Mouse (Mus musculus) heart, postnatal 0 days (tissue): ENCODE measurements around the gene Cdk6.

Experiments used
- CTCF ChIP-seq: IDR thresholded peaks from 2 replicates; pipeline ENCODE4 v1.5.1; 2016; ENCODE audit warnings: antibody characterized with exemption, control low read depth, low read depth
- EP300 ChIP-seq: IDR thresholded peaks from 2 replicates; pipeline ENCODE4 v1.6.1; 2016; ENCODE audit warnings: antibody characterized with exemption, low read depth

GRCm38 (mm10) chr5:3527041-3527691 lies 185.9 kb downstream of the Cdk6 start:
- TF ChIP-seq CTCF = no peak
- no peak for TF ChIP-seq EP300
